Mouse (Mus musculus): Measurements from ENCODE around the gene Hoxa7.

- TF ChIP-seq POLR2A (IDR thresholded peaks at IDR 0.05; ENCODE audit: borderline replicate concordance, low read depth, low read length), result no peak
- TF ChIP-seq CTCF (IDR thresholded peaks at IDR 0.05; ENCODE audit: low read depth, low read length), result no peak
These were observed 29.6 kb downstream of the Hoxa7 start for GRCm38 (mm10) chr6:52191860-52192550.
